Mouse (Mus musculus): Measurements from ENCODE around the gene Nvl. TPM values are rescaled to one million over a fixed set of nuclear protein-coding genes. Genes with fewer than 3 reads are reported as not detected.
A peak's percentile ranks its signal among the peaks of the same experiment; 100 is the strongest.

The Nvl gene
- polyA plus RNA-seq (2015; fragmentation: Nextera tagmentation; extraction: Ambion mirVana), result 48.6 and 50.3 TPM in 2 replicates

- peak within 1 kb of the TSS; percentile 89 for H3K4me3 ChIP-seq (ENCODE audit: low read depth, low read length)
- peak; percentile 100 for ATAC-seq
- under 1% methylated on average over 51 of the region's 52 CpGs for WGBS
Measured at GRCm38 (mm10) chr1:181143950-181144836, at the start of gene Nvl, which contains the start of gene Cnih4. Gene Nvl (minus strand): TSS chr1:181144204. Gene Cnih4 (plus strand): TSS chr1:181144693.

GRCm38 (mm10) chr1:181188925-181189324, 44.9 kb upstream of the Nvl start:
- no peak overlapping the region for H3K9ac ChIP-seq (ENCODE audit: low read depth, low read length)
- 92% methylated on average over 4 of the region's 4 CpGs for WGBS
- peaks cover 39% of the 10 kb centered on the region for H3K36me3 ChIP-seq (ENCODE audit: control insufficient read depth, insufficient read depth, low read length)

More at GRCm38 (mm10) chr1:181143950-181144836, at the start of gene Nvl, which contains the start of gene Cnih4:
- no peaks in the 10 kb centered on the region for H3K27me3 ChIP-seq (ENCODE audit: control insufficient read depth, insufficient read depth, low read depth, low read length)
- peaks cover 5% of the 10 kb centered on the region; the same call in 1 of the 2 replicates for H3K36me3 ChIP-seq (ENCODE audit: control insufficient read depth, insufficient read depth, low read length)
- H3K4me1 ChIP-seq (ENCODE audit: control insufficient read depth, insufficient read depth, low read length), result peaks cover 19% of the 10 kb centered on the region
- H3K9ac ChIP-seq (ENCODE audit: low read depth, low read length), result peak within 1 kb of the TSS; percentile 86
- no peaks in the 10 kb centered on the region for H3K9me3 ChIP-seq (replicated peaks; ENCODE audit: control insufficient read depth, low read length, poor library complexity, severe bottlenecking)
- peak within 1 kb of the TSS; percentile 89 for H3K4me2 ChIP-seq (ENCODE audit: low read length)
- H3K27ac ChIP-seq (ENCODE audit: low read length), result peak within 1 kb of the TSS; percentile 82

GRCm38 (mm10) chr1:181170210-181170609, 26.2 kb upstream of the Nvl start:
- Histone ChIP-seq H3K4me3 (ENCODE audit: low read depth, low read length) (no peak overlapping the region), H3K4me2 (ENCODE audit: low read length) (no peak overlapping the region), H3K9me3 (replicated peaks; ENCODE audit: control insufficient read depth, low read length, poor library complexity, severe bottlenecking) (no peaks in the 10 kb centered on the region), H3K4me1 (ENCODE audit: control insufficient read depth, insufficient read depth, low read length) (no peaks in the 10 kb centered on the region), H3K27ac (ENCODE audit: low read length) (no peak overlapping the region), H3K36me3 (ENCODE audit: control insufficient read depth, insufficient read depth, low read length) (peaks cover 15% of the 10 kb centered on the region), H3K27me3 (ENCODE audit: control insufficient read depth, insufficient read depth, low read depth, low read length) (no peaks in the 10 kb centered on the region), H3K9ac (ENCODE audit: low read depth, low read length) (no peak overlapping the region)
- ATAC-seq, result no peak
- 86% methylated on average over 8 of the region's 8 CpGs for WGBS

More at GRCm38 (mm10) chr1:181188925-181189324, 44.9 kb upstream of the Nvl start:
- H3K27me3 ChIP-seq (ENCODE audit: control insufficient read depth, insufficient read depth, low read depth, low read length), result no peaks in the 10 kb centered on the region
- no peak overlapping the region for H3K4me3 ChIP-seq (ENCODE audit: low read depth, low read length)
- no peak overlapping the region for H3K4me2 ChIP-seq (ENCODE audit: low read length)
- no peaks in the 10 kb centered on the region for H3K9me3 ChIP-seq (replicated peaks; ENCODE audit: control insufficient read depth, low read length, poor library complexity, severe bottlenecking)
- H3K27ac ChIP-seq (ENCODE audit: low read length), result no peak overlapping the region
- ATAC-seq, result no peak
- H3K4me1 ChIP-seq (ENCODE audit: control insufficient read depth, insufficient read depth, low read length), result no peaks in the 10 kb centered on the region

GRCm38 (mm10) chr1:181168377-181168776, 24.4 kb upstream of the Nvl start:
- no peak overlapping the region for H3K27ac ChIP-seq (ENCODE audit: low read length)
- peaks cover 24% of the 10 kb centered on the region for H3K36me3 ChIP-seq (ENCODE audit: control insufficient read depth, insufficient read depth, low read length)
- H3K4me2 ChIP-seq (ENCODE audit: low read length), result no peak overlapping the region
- no peaks in the 10 kb centered on the region for H3K4me1 ChIP-seq (ENCODE audit: control insufficient read depth, insufficient read depth, low read length)
- WGBS, result 87% methylated on average over 3 of the region's 3 CpGs
- no peak overlapping the region for H3K9ac ChIP-seq (ENCODE audit: low read depth, low read length)
- H3K27me3 ChIP-seq (ENCODE audit: control insufficient read depth, insufficient read depth, low read depth, low read length), result no peaks in the 10 kb centered on the region
- H3K4me3 ChIP-seq (ENCODE audit: low read depth, low read length), result no peak overlapping the region
- no peak for ATAC-seq
- no peaks in the 10 kb centered on the region for H3K9me3 ChIP-seq (replicated peaks; ENCODE audit: control insufficient read depth, low read length, poor library complexity, severe bottlenecking)

GRCm38 (mm10) chr1:181167816-181168215, 23.8 kb upstream of the Nvl start:
- Histone ChIP-seq H3K4me3 (ENCODE audit: low read depth, low read length) (no peak overlapping the region), H3K9me3 (replicated peaks; ENCODE audit: control insufficient read depth, low read length, poor library complexity, severe bottlenecking) (no peaks in the 10 kb centered on the region), H3K27ac (ENCODE audit: low read length) (no peak overlapping the region), H3K27me3 (ENCODE audit: control insufficient read depth, insufficient read depth, low read depth, low read length) (no peaks in the 10 kb centered on the region), H3K4me1 (ENCODE audit: control insufficient read depth, insufficient read depth, low read length) (no peaks in the 10 kb centered on the region), H3K36me3 (ENCODE audit: control insufficient read depth, insufficient read depth, low read length) (peaks cover 29% of the 10 kb centered on the region), H3K9ac (ENCODE audit: low read depth, low read length) (no peak overlapping the region), H3K4me2 (ENCODE audit: low read length) (no peak overlapping the region)
- WGBS, result 80% methylated on average over 2 of the region's 2 CpGs
- no peak for ATAC-seq

- Histone ChIP-seq H3K27ac (ENCODE audit: low read length) (peak overlapping the region; percentile 86), H3K4me3 (ENCODE audit: low read depth, low read length) (peak overlapping the region; percentile 92)
- WGBS, result 36% methylated on average over 5 of the region's 5 CpGs
Measured at GRCm38 (mm10) chr1:181151541-181151940, 7.5 kb upstream of the Nvl start.

GRCm38 (mm10) chr1:181150827-181151534, 7.0 kb upstream of the Nvl start:
- Histone ChIP-seq H3K4me2 (ENCODE audit: low read length) (peak overlapping the region; percentile 72), H3K27me3 (ENCODE audit: control insufficient read depth, insufficient read depth, low read depth, low read length) (no peaks in the 10 kb centered on the region), H3K9ac (ENCODE audit: low read depth, low read length) (peak overlapping the region; percentile 96), H3K4me3 (ENCODE audit: low read depth, low read length) (peak overlapping the region; percentile 92), H3K9me3 (replicated peaks; ENCODE audit: control insufficient read depth, low read length, poor library complexity, severe bottlenecking) (no peaks in the 10 kb centered on the region), H3K36me3 (ENCODE audit: control insufficient read depth, insufficient read depth, low read length) (peaks cover 8% of the 10 kb centered on the region), H3K27ac (ENCODE audit: low read length) (peak overlapping the region; percentile 86), H3K4me1 (ENCODE audit: control insufficient read depth, insufficient read depth, low read length) (peaks cover 16% of the 10 kb centered on the region)
- ATAC-seq, result peak; percentile 90
- WGBS, result under 1% methylated on average over 51 of the region's 59 CpGs

More at GRCm38 (mm10) chr1:181151541-181151940, 7.5 kb upstream of the Nvl start:
- Histone ChIP-seq H3K9ac (ENCODE audit: low read depth, low read length) (peak overlapping the region; percentile 96), H3K4me2 (ENCODE audit: low read length) (peak overlapping the region; percentile 72), H3K36me3 (ENCODE audit: control insufficient read depth, insufficient read depth, low read length) (peaks cover 8% of the 10 kb centered on the region), H3K4me1 (ENCODE audit: control insufficient read depth, insufficient read depth, low read length) (peaks cover 16% of the 10 kb centered on the region), H3K9me3 (replicated peaks; ENCODE audit: control insufficient read depth, low read length, poor library complexity, severe bottlenecking) (no peaks in the 10 kb centered on the region), H3K27me3 (ENCODE audit: control insufficient read depth, insufficient read depth, low read depth, low read length) (no peaks in the 10 kb centered on the region)
- ATAC-seq, result no peak

- WGBS, result 63% methylated on average over 3 of the region's 3 CpGs
- H3K36me3 ChIP-seq (ENCODE audit: control insufficient read depth, insufficient read depth, low read length), result peaks cover 5% of the 10 kb centered on the region; the same call in 1 of the 2 replicates
- H3K4me2 ChIP-seq (ENCODE audit: low read length), result no peak overlapping the region
- H3K27ac ChIP-seq (ENCODE audit: low read length), result no peak overlapping the region
- no peaks in the 10 kb centered on the region for H3K27me3 ChIP-seq (ENCODE audit: control insufficient read depth, insufficient read depth, low read depth, low read length)
- peak; percentile 53 for ATAC-seq
- no peak overlapping the region for H3K9ac ChIP-seq (ENCODE audit: low read depth, low read length)
- no peaks in the 10 kb centered on the region for H3K9me3 ChIP-seq (replicated peaks; ENCODE audit: control insufficient read depth, low read length, poor library complexity, severe bottlenecking)
- H3K4me1 ChIP-seq (ENCODE audit: control insufficient read depth, insufficient read depth, low read length), result peaks cover 16% of the 10 kb centered on the region
- peak overlapping the region; percentile 92 for H3K4me3 ChIP-seq (ENCODE audit: low read depth, low read length)
Measured at GRCm38 (mm10) chr1:181150431-181150826, 6.4 kb upstream of the Nvl start.

All from midbrain, embryonic 16.5 days (tissue).